Comparison of ENCODE assay signal across 9 mouse cellular contexts in genomic region chr6:108276880-108277507, GRCm38 (mm10).
DNase-seq lines count a peak whose midpoint lies in the region; ATAC-seq and TF ChIP-seq lines count a peak whose summit lies in the region.
"Had no signal": no experiment of that assay in that cellular context is flagged by ENCODE, and none has a peak within 500 bp of the region (broad histone marks: within the 10 kb centered on the region; RNA-seq: fewer than 3 reads in every experiment).

No protein-coding gene starts in this region.

- no peak overlapping the region for H3K4me3 ChIP-seq in forebrain, postnatal 0 days (ENCODE audit: low read depth, low read length)
- no peak overlapping the region for H3K4me3 ChIP-seq in forebrain, embryonic 16.5 days (replicated peaks; ENCODE audit: low read length)
- no peak overlapping the region for H3K4me3 ChIP-seq in hindbrain, postnatal 0 days (ENCODE audit: low read length)

- ATAC-seq in forebrain, postnatal 0 days, result peak; percentile 51
- no peak for ATAC-seq in forebrain, embryonic 16.5 days
- ATAC-seq in erythroblast, adult 5-6 weeks (replicated peaks; ENCODE audit: low FRiP score, poor library complexity, severe bottlenecking), result no peak
- ATAC-seq in hindbrain, postnatal 0 days, result no peak

- H3K27me3 ChIP-seq in forebrain, postnatal 0 days (ENCODE audit: insufficient read depth, low read length), result no peaks in the 10 kb centered on the region
- no peaks in the 10 kb centered on the region for H3K27me3 ChIP-seq in forebrain, embryonic 16.5 days (replicated peaks; ENCODE audit: control insufficient read depth, insufficient read depth, low read length)
- H3K27me3 ChIP-seq in hindbrain, postnatal 0 days (ENCODE audit: insufficient read depth, low read length), result no peaks in the 10 kb centered on the region

- no peak overlapping the region; the same call in 1 of the 2 replicates for H3K27ac ChIP-seq in forebrain, postnatal 0 days (ENCODE audit: low read depth, low read length)
- H3K27ac ChIP-seq in forebrain, embryonic 16.5 days (ENCODE audit: low read length), result no peak overlapping the region
- H3K27ac ChIP-seq in hindbrain, postnatal 0 days, result no peak overlapping the region

- no peak overlapping the region for H3K4me2 ChIP-seq in forebrain, postnatal 0 days (ENCODE audit: low read depth)
- no peak overlapping the region for H3K4me2 ChIP-seq in forebrain, embryonic 16.5 days (ENCODE audit: low read length)
- no peak overlapping the region for H3K4me2 ChIP-seq in hindbrain, postnatal 0 days (ENCODE audit: low read depth, low read length)

- WGBS in forebrain, postnatal 0 days, result 64% methylated on average over 12 of the region's 12 CpGs
- 82% methylated on average over 12 of the region's 12 CpGs for WGBS in forebrain, embryonic 16.5 days
- 85% methylated on average over 12 of the region's 12 CpGs for WGBS in hindbrain, postnatal 0 days

- H3K9me3 ChIP-seq in forebrain, postnatal 0 days (ENCODE audit: low read length), result no peaks in the 10 kb centered on the region
- H3K9me3 ChIP-seq in forebrain, embryonic 16.5 days (ENCODE audit: control insufficient read depth, low read length), result no peaks in the 10 kb centered on the region
- H3K9me3 ChIP-seq in hindbrain, postnatal 0 days (ENCODE audit: low read length), result no peaks in the 10 kb centered on the region

- DNase-seq in forebrain, postnatal 0 days, result no peak
- DNase-seq in CD4-positive helper T cell, adult 2 months (ENCODE audit: low read depth, low spot score), result peak; percentile 72
- peak; percentile 77 for DNase-seq in layer of hippocampus, adult 11-12 months (ENCODE audit: low spot score)
- DNase-seq in lung, postnatal 10 days, result peak; percentile 62
- DNase-seq in c-Kit-positive CD71-positive TER-119-positive erythroid progenitor cells, embryonic 14.5 days (ENCODE audit: low spot score), result no peak
- no peak for DNase-seq in hindbrain, postnatal 0 days (ENCODE audit: low spot score)
- DNase-seq: gastrocnemius, postnatal 25 days had no signal

- H3K36me3 ChIP-seq in forebrain, postnatal 0 days (ENCODE audit: insufficient read depth), result no peaks in the 10 kb centered on the region
- H3K36me3 ChIP-seq in forebrain, embryonic 16.5 days (ENCODE audit: control insufficient read depth, insufficient read depth), result no peaks in the 10 kb centered on the region
- H3K36me3 ChIP-seq in hindbrain, postnatal 0 days (ENCODE audit: insufficient read depth, low read length), result no peaks in the 10 kb centered on the region

- TF ChIP-seq CTCF in forebrain, postnatal 0 days (IDR thresholded peaks at IDR 0.05; ENCODE audit: low read depth), result no peak
- TF ChIP-seq CTCF in hindbrain, postnatal 0 days (IDR thresholded peaks at IDR 0.05; ENCODE audit: low read depth), result no peak

- no peaks in the 10 kb centered on the region for H3K4me1 ChIP-seq in forebrain, postnatal 0 days (ENCODE audit: insufficient read depth)
- peaks cover 8% of the 10 kb centered on the region for H3K4me1 ChIP-seq in forebrain, embryonic 16.5 days (replicated peaks; ENCODE audit: control insufficient read depth, insufficient read depth, low read length)
- H3K4me1 ChIP-seq in hindbrain, postnatal 0 days (ENCODE audit: insufficient read depth, low read length), result no peaks in the 10 kb centered on the region

- no peak overlapping the region for H3K9ac ChIP-seq in forebrain, postnatal 0 days
- H3K9ac ChIP-seq in forebrain, embryonic 16.5 days (replicated peaks; ENCODE audit: low read depth, low read length), result no peak overlapping the region
- no peak overlapping the region for H3K9ac ChIP-seq in hindbrain, postnatal 0 days (replicated peaks; ENCODE audit: low read length)

Comparison
In these comparisons a context has a peak if more than half of its experiments do, and no peak if none do; other contexts are left out.
1. DNase-seq: peak in CD4-positive helper T cell, adult 2 months (single experiment), layer of hippocampus, adult 11-12 months (single experiment) and lung, postnatal 10 days (single experiment); none in forebrain, postnatal 0 days (single experiment), c-Kit-positive CD71-positive TER-119-positive erythroid progenitor cells, embryonic 14.5 days (single experiment) and hindbrain, postnatal 0 days (single experiment).